Mouse (Mus musculus) limb, embryonic 10.5 days (tissue): ENCODE data around the gene Hspg2. TPM values are rescaled to one million over a fixed set of nuclear protein-coding genes. Genes with fewer than 3 reads are reported as not detected.

Experiments used
- DNase-seq: peaks from one replicate; pipeline ENCODE4 v3.0.0-alpha.2; 2017; ENCODE audit warnings: low spot score
- H3K27ac ChIP-seq: fragments of 300-500 bp; sonication (generic); 2 replicates; pipeline ENCODE4 v1.5.1; 2016; ENCODE audit warnings: mild to moderate bottlenecking
- H3K27me3 ChIP-seq: fragments of 300-500 bp; sonication (generic); 2 replicates; pipeline ENCODE4 v1.6.1; 2016; ENCODE audit warnings: low read depth, mild to moderate bottlenecking; ENCODE audit not compliant: poor library complexity, severe bottlenecking
- H3K36me3 ChIP-seq: fragments of 300-500 bp; sonication (generic); 2 replicates; pipeline ENCODE4 v1.6.1; 2016; ENCODE audit warnings: mild to moderate bottlenecking, moderate library complexity
- H3K4me1 ChIP-seq: fragments of 300-500 bp; sonication (generic); 2 replicates; pipeline ENCODE4 v1.6.1; 2016
- H3K4me3 ChIP-seq: fragments of 300-500 bp; sonication (generic); 2 replicates; pipeline ENCODE4 v1.5.1; 2016; ENCODE audit warnings: mild to moderate bottlenecking, moderate library complexity
- H3K9me3 ChIP-seq: fragments of 300-500 bp; sonication (generic); replicated peaks from 2 replicates; pipeline ENCODE4 v1.6.1; 2016; ENCODE audit warnings: mild to moderate bottlenecking
- WGBS: fragments of 180-500 bp; shearing (Covaris S2); methylation state at CpG from one replicate; pipeline ENCODE4 v1.1.7; 2016; 5-methylcytosine and 5-hydroxymethylcytosine counted together
- polyA plus RNA-seq: library from polyadenylated mRNA; unstranded; fragments of >200 nt; fragmentation: Nextera tagmentation; extraction: Ambion mirVana; gene quantifications from 2 replicates; pipeline ENCODE4 v1.2.1, GENCODE M21; 2016

Gene Hspg2
- polyA plus RNA-seq, 1 experiment from 2014 or later = 23.3 TPM

GRCm38 (mm10) chr4:137467525-137467924, 1.0 kb upstream of the Hspg2 start:
- Histone ChIP-seq H3K36me3 (no peaks in the 10 kb centered on the region), H3K9me3 (no peaks in the 10 kb centered on the region), H3K27ac (peak overlapping the region; percentile 92), H3K4me3 (peak overlapping the region; percentile 83; the same call in 1 of the 2 replicates), H3K4me1 (peaks cover 61% of the 10 kb centered on the region), H3K27me3 (no peaks in the 10 kb centered on the region)
- 89% methylated on average over 2 of the region's 2 CpGs for WGBS
- DNase-seq = no peak

- WGBS = 5% methylated on average over 20 of the region's 20 CpGs
- peak overlapping the region; percentile 83 for H3K4me3 ChIP-seq
- peaks cover 72% of the 10 kb centered on the region for H3K4me1 ChIP-seq
- no peaks in the 10 kb centered on the region for H3K9me3 ChIP-seq
- DNase-seq = peak; percentile 56
- H3K27ac ChIP-seq = peak overlapping the region; percentile 92
- H3K27me3 ChIP-seq = no peaks in the 10 kb centered on the region
- no peaks in the 10 kb centered on the region for H3K36me3 ChIP-seq
These were observed 694 bp downstream of the Hspg2 start for GRCm38 (mm10) chr4:137469081-137469844.

GRCm38 (mm10) chr4:137469845-137470692, 1.5 kb downstream of the Hspg2 start:
- H3K9me3 ChIP-seq = no peaks in the 10 kb centered on the region
- peak overlapping the region; percentile 92 for H3K27ac ChIP-seq
- WGBS = 54% methylated on average over 15 of the region's 15 CpGs
- no peak for DNase-seq
- H3K4me1 ChIP-seq = peaks cover 67% of the 10 kb centered on the region
- H3K27me3 ChIP-seq = no peaks in the 10 kb centered on the region
- H3K4me3 ChIP-seq = peak overlapping the region; percentile 83
- H3K36me3 ChIP-seq = no peaks in the 10 kb centered on the region

- Histone ChIP-seq H3K4me1 (peaks cover 70% of the 10 kb centered on the region), H3K9me3 (no peaks in the 10 kb centered on the region), H3K36me3 (no peaks in the 10 kb centered on the region), H3K27ac (peak overlapping the region; percentile 92), H3K4me3 (peak overlapping the region; percentile 83), H3K27me3 (no peaks in the 10 kb centered on the region)
- no peak for DNase-seq
- 61% methylated on average over 9 of the region's 9 CpGs for WGBS
These were observed 2.2 kb downstream of the Hspg2 start for GRCm38 (mm10) chr4:137470701-137471317.

GRCm38 (mm10) chr4:137471326-137471725, 2.8 kb downstream of the Hspg2 start:
- Histone ChIP-seq H3K36me3 (no peaks in the 10 kb centered on the region), H3K27ac (peak overlapping the region; percentile 92), H3K4me1 (peaks cover 75% of the 10 kb centered on the region), H3K27me3 (no peaks in the 10 kb centered on the region), H3K9me3 (no peaks in the 10 kb centered on the region), H3K4me3 (peak overlapping the region; percentile 83)
- no peak for DNase-seq
- 63% methylated on average over 8 of the region's 8 CpGs for WGBS

- Histone ChIP-seq H3K4me3 (no peak overlapping the region), H3K27ac (peak overlapping the region; percentile 48; the same call in 1 of the 2 replicates)
- WGBS = 91% methylated on average over 8 of the region's 8 CpGs
These were observed 4.7 kb downstream of the Hspg2 start for GRCm38 (mm10) chr4:137473240-137473639.

GRCm38 (mm10) chr4:137473701-137474388, 5.3 kb downstream of the Hspg2 start:
- H3K9me3 ChIP-seq = no peaks in the 10 kb centered on the region
- WGBS = 69% methylated on average over 18 of the region's 18 CpGs
- peak overlapping the region; percentile 48 for H3K27ac ChIP-seq
- peaks cover 80% of the 10 kb centered on the region for H3K4me1 ChIP-seq
- H3K27me3 ChIP-seq = no peaks in the 10 kb centered on the region
- H3K36me3 ChIP-seq = no peaks in the 10 kb centered on the region
- H3K4me3 ChIP-seq = no peak overlapping the region
- no peak for DNase-seq

More at GRCm38 (mm10) chr4:137473240-137473639, 4.7 kb downstream of the Hspg2 start:
- no peaks in the 10 kb centered on the region for H3K36me3 ChIP-seq
- DNase-seq = no peak
- H3K4me1 ChIP-seq = peaks cover 80% of the 10 kb centered on the region
- H3K27me3 ChIP-seq = no peaks in the 10 kb centered on the region
- H3K9me3 ChIP-seq = no peaks in the 10 kb centered on the region

- Histone ChIP-seq H3K27me3 (no peaks in the 10 kb centered on the region), H3K36me3 (0 out of 2 replicates have a peak, but pooled peaks cover 4% of the 10 kb centered on the region), H3K4me1 (peaks cover 80% of the 10 kb centered on the region), H3K27ac (no peak overlapping the region), H3K9me3 (no peaks in the 10 kb centered on the region), H3K4me3 (no peak overlapping the region)
- no peak for DNase-seq
- WGBS = 90% methylated on average over 7 of the region's 7 CpGs
These were observed 6.1 kb downstream of the Hspg2 start for GRCm38 (mm10) chr4:137474694-137475093.

- no peak overlapping the region for H3K27ac ChIP-seq
- no peak overlapping the region for H3K4me3 ChIP-seq
- no peaks in the 10 kb centered on the region for H3K9me3 ChIP-seq
- peaks cover 80% of the 10 kb centered on the region for H3K4me1 ChIP-seq
- H3K27me3 ChIP-seq = no peaks in the 10 kb centered on the region
- no peak for DNase-seq
- 0 out of 2 replicates have a peak, but pooled peaks cover 4% of the 10 kb centered on the region for H3K36me3 ChIP-seq
- WGBS = 83% methylated on average over 13 of the region's 13 CpGs
These were observed 6.9 kb downstream of the Hspg2 start for GRCm38 (mm10) chr4:137475271-137476050.

- H3K4me1 ChIP-seq = peaks cover 80% of the 10 kb centered on the region
- no peaks in the 10 kb centered on the region for H3K9me3 ChIP-seq
- H3K4me3 ChIP-seq = peak overlapping the region; percentile 35
- H3K27ac ChIP-seq = peak overlapping the region; percentile 67
- no peaks in the 10 kb centered on the region for H3K27me3 ChIP-seq
- H3K36me3 ChIP-seq = 0 out of 2 replicates have a peak, but pooled peaks cover 4% of the 10 kb centered on the region
- WGBS = 24% methylated on average over 10 of the region's 10 CpGs
- no peak for DNase-seq
These were observed 7.6 kb downstream of the Hspg2 start for GRCm38 (mm10) chr4:137476065-137476760.

GRCm38 (mm10) chr4:137476761-137477237, 8.2 kb downstream of the Hspg2 start:
- Histone ChIP-seq H3K36me3 (0 out of 2 replicates have a peak, but pooled peaks cover 4% of the 10 kb centered on the region), H3K27me3 (no peaks in the 10 kb centered on the region), H3K4me3 (peak overlapping the region; percentile 35), H3K27ac (peak overlapping the region; percentile 67), H3K4me1 (peaks cover 81% of the 10 kb centered on the region), H3K9me3 (no peaks in the 10 kb centered on the region)
- DNase-seq = no peak
- WGBS = 7% methylated on average over 17 of the region's 17 CpGs
